Mouse (Mus musculus): ENCODE results near the gene Cmtm1.

DNA sequence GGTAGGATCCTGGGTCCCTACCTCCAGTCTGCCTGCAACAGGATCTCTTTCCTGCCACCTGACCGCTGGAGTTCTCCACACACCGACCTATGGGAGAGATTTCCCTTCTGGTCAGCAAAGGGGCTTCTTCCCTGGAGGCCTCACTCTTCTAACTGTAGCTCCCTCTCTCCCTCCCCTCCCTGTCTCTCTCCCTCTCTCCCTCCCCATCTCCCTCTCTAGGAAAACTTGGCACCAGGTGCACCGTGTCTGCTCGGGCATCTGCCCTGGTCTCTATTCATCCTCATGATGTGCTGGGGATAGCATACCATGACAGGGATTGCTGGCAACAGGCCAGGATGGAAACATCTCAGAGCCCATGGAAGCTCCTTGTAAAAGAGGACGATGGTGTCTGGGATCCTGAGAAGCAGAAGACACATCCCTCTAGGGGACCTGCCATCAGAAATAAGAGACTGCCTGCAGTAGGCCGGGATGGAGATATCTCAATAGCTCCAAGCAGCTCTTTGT, 41.0 kb downstream of the Cmtm1 start:
- no peak for TF ChIP-seq CTCF (IDR thresholded peaks at IDR 0.05; ENCODE audit: low read depth)
- no peak for TF ChIP-seq EP300 (IDR thresholded peaks at IDR 0.05; ENCODE audit: low read depth)

All from liver, embryonic 14.5 days (tissue).